ENCODE assay signal across 14 mouse cellular contexts in genomic region chr10:64115246-64115645, GRCm38 (mm10). TPM values are rescaled to one million over a fixed set of nuclear protein-coding genes. Genes with fewer than 3 reads are reported as not detected.
"Had no signal": no experiment of that assay in that cellular context is flagged by ENCODE, and none has a peak within 500 bp of the region (broad histone marks: within the 10 kb centered on the region; RNA-seq: fewer than 3 reads in every experiment).

No protein-coding gene starts in this region.

- ATAC-seq: intestine, postnatal 0 days; liver, postnatal 0 days; lung, postnatal 0 days; midbrain, embryonic 15.5 days had no signal

- DNase-seq: kidney, adult 2 months; kidney, postnatal 25 days; layer of hippocampus, postnatal 36 days; left cerebral cortex, postnatal 4 days; liver, postnatal 0 days; lung, embryonic 14.5 days; right cerebral cortex, postnatal 14 days; spleen, adult 18-20 months; thymus, adult 18-20 months; thymus, postnatal 36 days had no signal

RNA-seq across cellular contexts. Expression of gene Lrrtm3, which starts 25.2 kb away (rescaled TPM):
- total RNA-seq: megakaryocyte, adult 5-6 weeks had no signal
